Mouse (Mus musculus) adrenal gland, adult 2 months (tissue): ENCODE measurements around the gene Prdx3. TPM values are rescaled to one million over a fixed set of nuclear protein-coding genes. Genes with fewer than 3 reads are reported as not detected.
A peak's percentile ranks its signal among the peaks of the same experiment; 100 is the strongest.

ENCODE experiments used
- DNase-seq: peaks from one replicate; pipeline ENCODE4 v3.0.0; 2021
- long read RNA-seq: library from polyadenylated mRNA; stranded (forward); transcript quantifications from one replicate; pipeline ENCODE4 v2.0.0, GENCODE M21; 2021
- polyA plus RNA-seq: library from polyadenylated mRNA; depleted of rRNA; stranded (reverse); fragments of >200 nt; gene quantifications from 2 replicates; pipeline ENCODE4 v1.2.3, GENCODE M21; 2012; rRNA removed
- total RNA-seq, 2 experiments: library from RNA; stranded (reverse); gene quantifications; 2 replicates each; pipeline ENCODE4 v1.2.3; 2021

Gene Prdx3
- total RNA-seq (100 to 1,000 TPM; 730 to 855 TPM), polyA plus RNA-seq (540 and 603 TPM in 2 replicates)
- long read RNA-seq, transcript Prdx3-201 (7 exons, 1,478 nt) = major isoform, 516 of 532 reads
- long read RNA-seq, partial matches to known transcripts = 11 of 532 reads
- long read RNA-seq, other reads (novel, unspliced or antisense) = 5 of 532 reads

DNA sequence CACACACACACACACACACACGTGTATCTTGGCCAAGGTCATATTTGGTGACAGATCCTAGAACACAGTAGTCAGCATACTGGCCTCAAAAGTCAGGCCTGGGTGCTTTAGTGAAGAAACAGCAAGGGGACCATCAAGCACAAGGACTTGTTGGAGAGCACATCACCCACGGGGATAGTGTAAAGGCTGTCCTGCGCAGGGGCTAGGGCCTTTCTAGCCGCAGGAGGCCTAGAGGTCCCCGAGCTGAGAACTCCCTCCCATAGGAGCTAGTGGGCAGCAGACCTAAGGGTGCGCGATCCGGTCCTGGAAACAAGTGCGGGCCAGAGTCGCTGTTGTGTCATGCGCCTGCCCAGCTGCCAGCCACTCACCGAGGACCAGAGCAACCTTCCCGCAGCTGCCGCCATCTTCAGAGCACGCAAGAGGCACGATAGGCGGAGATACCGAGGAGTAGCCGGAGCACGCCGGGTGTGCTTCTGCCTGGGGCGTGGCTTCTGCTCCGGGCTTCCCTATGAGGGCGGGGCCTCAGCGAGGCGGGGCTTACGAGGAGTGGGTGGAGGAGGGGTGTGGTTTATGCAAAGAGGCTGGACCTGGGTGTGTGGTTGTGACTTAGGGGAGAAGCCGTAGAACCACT is at the start of gene Prdx3:
Prdx3 (minus strand) TSS at position 493 of the 631 bp plus-strand sequence.
- DNase-seq = peak; percentile 99

GRCm38 (mm10) chr19:60916869-60917570 is 42.7 kb upstream of the Prdx3 start:
- DNase-seq = no peak

- no peak for DNase-seq
These were observed 41.5 kb upstream of the Prdx3 start for GRCm38 (mm10) chr19:60915862-60916261.

GRCm38 (mm10) chr19:60915236-60915635 is 40.9 kb upstream of the Prdx3 start:
- peak; percentile 78 for DNase-seq

DNA sequence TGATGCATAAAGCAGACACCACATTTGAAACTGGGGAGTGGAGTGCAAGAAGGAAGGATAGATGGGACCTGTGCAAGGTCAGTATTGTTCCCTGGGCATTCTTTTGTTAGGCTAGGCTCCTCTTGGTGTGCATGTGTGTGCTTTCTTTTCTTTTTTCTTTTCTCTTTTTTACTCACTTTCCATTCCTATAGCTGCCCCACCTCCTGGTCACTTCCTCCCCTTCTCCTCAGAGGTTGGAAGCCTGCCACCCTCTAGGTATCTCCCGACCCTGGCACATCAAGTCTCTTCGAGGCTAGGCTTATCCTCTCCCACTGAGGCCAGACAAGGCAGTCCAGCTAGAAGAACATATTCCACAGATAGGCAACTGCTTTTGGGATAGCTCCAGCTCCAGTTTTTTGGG is 37.3 kb upstream of the Prdx3 start:
- no peak for DNase-seq

DNA sequence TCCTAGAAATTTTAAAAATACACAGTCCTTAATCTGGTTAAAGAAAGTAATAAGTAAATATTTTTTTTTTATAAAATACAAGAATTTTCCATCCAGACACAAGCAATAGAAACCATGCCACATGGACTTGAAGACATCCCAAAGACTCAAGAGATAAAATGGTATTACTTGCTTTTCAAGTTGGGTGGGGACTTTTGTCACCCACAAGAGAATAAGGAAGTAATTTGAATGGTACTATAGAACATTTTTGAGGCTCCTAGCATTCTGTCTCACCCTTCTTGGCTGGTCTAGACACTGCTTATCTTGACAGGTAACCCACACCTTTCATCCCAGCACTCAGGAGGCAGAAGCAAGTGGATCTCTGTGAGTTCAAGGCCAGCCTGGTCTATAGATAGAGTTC is 35.9 kb upstream of the Prdx3 start:
- DNase-seq = no peak

GRCm38 (mm10) chr19:60905477-60905876 is 31.1 kb upstream of the Prdx3 start:
- DNase-seq = no peak

- no peak for DNase-seq
These were observed 29.6 kb upstream of the Prdx3 start for GRCm38 (mm10) chr19:60903971-60904370.

DNA sequence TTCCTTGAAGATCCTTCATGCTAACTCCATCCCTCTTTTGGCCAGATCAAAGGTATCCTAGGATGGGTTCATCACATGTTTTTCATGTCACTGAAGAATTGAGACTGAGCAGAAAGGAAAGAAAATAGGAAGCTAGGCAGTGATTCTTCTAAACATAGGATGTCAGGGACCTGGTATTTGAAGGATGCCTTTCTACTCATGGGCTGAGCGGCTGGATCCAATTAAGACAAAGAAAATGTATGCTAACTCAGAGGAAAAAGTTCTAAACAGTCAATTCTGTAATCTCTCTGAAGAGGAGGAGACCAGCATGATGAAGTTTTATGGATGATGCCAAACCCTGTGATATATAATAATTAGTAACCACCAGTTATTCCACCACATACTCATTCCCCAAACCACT is 28.8 kb upstream of the Prdx3 start:
- DNase-seq = no peak

DNA sequence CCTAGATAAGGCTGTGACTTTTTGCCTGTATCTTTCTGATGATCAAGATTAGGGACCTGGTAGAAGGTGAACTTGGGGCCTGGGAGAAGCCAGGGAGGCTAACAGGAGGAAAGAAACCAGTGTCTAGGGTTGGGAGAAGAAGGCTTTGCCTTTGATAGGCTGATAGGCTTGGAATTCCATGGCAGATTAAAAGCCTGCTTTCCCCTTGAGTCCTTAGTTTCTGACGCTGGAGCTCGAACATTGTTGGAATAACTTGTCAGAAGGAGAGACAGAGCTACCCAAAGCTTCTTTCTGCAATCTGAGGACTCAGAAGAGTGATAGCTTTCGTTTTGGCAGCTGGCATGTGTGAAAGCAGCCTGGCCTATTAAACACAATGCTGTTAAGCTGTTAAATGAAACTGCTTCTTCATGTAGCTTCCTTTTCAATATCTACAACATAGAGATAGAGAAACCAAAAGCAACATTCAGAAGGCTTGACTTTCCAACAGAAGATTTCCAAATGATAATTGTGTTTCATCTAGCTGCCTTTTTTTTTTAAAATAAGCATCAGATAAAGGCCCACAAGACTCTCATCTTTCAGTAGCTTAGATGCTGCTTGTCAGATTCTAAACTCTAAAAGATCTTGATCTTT is 21.0 kb upstream of the Prdx3 start:
- no peak for DNase-seq

- DNase-seq = peak; percentile 68
These were observed 17.7 kb upstream of the Prdx3 start for GRCm38 (mm10) chr19:60891934-60892547.

DNA sequence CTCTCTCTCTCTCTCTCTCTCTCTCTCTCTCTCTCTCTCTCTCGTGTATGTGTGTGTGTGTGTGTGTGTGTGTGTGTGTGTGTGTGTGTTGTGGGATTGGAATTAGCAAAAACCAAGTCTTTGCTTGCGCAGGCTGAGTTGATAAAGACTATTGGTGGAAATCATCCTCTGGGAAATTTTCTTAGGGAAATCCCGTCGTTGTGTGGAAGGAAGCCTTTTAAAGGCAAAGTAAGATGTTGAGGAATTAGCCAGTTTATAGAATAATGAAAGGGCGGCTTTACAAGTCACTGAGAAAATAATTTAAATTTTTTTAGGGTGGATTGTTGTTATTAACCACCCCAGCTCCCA is 16.7 kb upstream of the Prdx3 start:
- no peak for DNase-seq

DNA sequence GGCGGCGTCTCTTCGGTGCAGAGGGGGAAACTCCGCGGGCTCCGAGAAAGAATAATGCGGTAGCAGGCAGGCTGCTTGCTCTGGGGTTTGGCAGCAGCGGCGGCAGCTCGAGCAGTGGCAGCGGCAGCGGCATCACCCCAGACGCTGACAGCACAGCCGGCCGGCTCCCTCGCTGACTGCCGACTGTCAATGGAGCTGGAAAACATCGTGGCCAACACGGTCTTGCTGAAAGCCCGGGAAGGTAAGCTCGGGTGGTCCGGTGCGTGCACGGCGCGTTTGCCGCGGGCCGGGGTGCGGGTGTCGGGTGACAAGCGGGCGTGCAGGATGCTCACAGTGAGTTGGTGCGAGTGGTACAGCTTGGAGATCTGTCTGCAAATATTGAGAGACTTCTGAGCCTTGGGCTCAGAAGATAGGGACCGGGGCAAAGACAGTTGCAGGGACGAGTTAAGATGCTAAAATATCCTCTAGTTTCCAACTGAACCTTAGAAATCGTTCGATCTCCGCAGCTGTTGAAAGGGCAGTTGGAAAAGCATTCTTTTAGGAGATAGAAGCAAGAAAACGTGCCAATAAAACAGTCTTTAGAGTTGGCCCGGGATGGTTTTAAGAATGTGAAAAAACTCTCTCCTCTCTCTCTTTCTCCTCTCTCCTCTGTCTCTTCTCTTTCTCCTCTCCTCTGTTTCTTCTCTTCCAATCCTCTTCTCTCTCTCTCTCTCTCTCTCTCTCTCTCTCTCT is 16.2 kb upstream of the Prdx3 start:
- no peak for DNase-seq

- peak; percentile 97 for DNase-seq
These were observed 15.5 kb upstream of the Prdx3 start, which contains the start of gene Grk5 for GRCm38 (mm10) chr19:60889714-60890315. Grk5 (plus strand) TSS chr19:60889749.

DNA sequence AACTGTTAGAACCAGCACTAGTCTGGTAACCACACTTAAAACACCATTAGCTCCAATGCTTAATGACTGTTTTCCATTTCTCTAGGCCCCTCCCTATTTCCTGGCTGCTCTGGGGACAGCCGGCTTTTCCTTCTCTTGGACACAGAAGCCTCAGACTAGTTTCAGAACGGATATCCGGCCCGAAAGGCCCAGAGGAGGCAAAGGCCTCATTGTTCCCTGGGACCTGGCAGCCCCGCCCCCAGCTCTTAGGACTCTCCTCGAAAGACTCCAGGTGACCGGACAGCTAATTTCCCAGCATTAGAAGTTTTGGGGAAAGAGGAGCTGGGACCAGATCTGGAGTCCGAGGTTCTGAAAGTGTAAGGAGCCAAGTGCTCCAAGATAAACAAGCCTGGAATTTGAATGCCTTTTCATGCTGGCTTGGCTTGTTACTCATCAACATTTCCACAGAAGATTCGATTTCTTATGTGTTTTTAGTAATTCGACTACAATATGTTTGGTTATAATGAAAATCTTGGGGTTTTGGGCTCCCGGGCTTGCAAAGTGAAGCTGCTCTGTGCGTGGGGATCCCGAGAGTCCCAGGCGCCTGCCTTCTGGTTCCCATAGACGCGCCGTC is 14.9 kb upstream of the Prdx3 start:
- DNase-seq = peak; percentile 74

DNA sequence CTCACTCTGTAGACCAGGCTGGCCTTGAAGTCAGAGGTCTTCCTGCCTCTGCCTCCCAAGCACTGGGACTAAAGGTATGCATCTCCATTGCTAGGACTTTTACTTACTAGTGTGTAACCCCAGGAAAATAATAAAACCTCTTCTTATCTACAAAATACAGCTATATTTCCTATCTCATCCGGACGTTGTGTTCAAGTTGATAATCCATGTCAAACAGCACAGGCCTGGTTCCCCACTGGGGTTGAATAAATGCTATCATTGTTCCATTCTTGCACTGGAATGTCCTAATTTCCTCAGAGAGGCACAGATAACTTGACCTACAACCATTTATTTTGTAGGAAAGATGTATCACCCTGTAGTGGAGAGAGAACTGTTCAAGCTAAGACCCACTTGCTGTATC is 13.3 kb upstream of the Prdx3 start:
- DNase-seq = no peak

DNA sequence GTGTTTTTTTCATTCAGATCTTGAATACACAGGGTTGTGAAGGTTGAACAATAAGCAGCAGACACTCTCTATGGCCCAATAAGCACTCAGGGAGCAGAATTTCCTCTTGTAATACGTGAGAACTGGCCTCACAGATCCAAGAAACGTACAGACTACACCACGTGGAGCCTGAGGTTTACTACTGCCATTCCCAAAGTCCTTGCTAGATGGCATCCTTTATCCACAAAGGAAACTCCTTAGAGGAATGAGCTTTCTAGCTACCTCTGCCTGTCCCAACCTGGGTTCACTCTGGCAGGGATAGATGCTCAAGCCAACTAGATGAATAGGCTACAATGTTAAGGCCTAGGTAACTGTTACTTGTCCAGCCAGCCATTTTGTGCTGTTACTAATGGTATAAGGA is 8.8 kb upstream of the Prdx3 start:
- DNase-seq = peak; percentile 53

DNA sequence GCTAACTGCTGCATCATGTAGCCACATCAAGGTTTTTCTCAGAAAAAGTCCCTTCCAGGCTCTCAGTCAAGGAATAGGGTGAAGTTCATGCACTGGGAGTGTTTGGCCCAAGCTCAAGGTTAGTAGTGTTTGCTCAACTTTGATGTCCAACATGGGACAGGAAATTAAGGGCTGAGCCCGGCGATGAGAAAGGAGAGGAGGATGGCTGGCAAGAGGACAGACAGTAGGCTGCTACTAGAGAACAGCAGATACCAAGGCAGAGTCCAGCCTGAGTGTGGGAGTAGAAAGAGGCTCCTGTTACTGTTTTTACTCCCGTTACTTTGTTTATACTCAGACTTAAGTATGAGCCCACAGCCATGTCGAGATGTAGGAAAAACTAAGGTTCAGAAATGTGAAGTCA is 855 bp downstream of the Prdx3 start:
- peak; percentile 88 for DNase-seq

DNA sequence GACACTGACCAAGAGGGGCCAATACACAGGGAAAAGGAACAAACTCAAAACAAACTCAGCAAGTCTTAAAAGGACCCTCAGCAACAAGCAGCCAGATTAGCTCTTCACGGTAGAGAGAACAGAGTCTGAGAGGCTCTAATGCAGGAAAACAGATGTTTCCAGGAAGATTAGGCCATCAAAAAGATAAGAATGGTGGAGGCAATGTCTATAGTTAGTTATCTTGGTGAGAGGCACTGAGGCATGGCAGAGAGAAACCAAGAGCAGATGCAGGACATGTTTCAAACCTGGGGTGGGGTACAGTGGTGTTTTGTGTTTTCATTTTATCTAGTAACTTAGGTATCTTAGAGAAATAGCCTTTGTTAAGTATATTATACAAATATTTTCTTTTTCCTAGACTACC is 2.1 kb downstream of the Prdx3 start:
- DNase-seq = no peak

DNA sequence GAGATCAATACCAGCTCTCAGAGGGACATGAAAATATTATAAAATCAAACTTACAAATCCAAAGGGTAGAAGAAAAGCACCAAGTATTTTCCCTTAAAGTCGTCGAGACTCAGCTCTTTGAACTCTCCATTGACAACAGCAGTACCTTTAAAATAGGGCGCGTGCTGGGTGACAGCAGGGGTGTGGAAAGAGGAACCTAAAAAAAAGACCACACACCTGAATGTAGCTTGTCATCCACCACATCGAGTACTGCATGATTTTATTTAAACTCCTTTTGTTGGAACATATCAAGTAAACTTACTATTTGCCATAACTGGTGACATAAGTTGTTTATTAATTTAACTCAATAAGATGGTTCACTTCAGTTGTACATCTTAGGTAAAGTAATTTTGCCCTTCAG is 3.0 kb downstream of the Prdx3 start:
- no peak for DNase-seq

GRCm38 (mm10) chr19:60870489-60870888 is 3.9 kb downstream of the Prdx3 start:
- DNase-seq = no peak
